Mouse (Mus musculus) adrenal gland, postnatal 25 days (tissue): ENCODE results near the gene Egfl8. TPM values are rescaled to one million over a fixed set of nuclear protein-coding genes. Genes with fewer than 3 reads are reported as not detected.

ENCODE experiments used
- DNase-seq: peaks from one replicate; pipeline ENCODE4 v3.0.0; 2021; ENCODE audit warnings: mixed read lengths
- total RNA-seq: library from RNA; stranded (reverse); gene quantifications from 2 replicates; pipeline ENCODE4 v1.2.3, GENCODE M21; 2021

Gene Egfl8
- total RNA-seq, 1 experiment from 2014 or later: 3.8 TPM

- DNase-seq: no peak
These were observed 32.5 kb upstream of the Egfl8 start for GRCm38 (mm10) chr17:34648141-34648890.

- peak; percentile 93 for DNase-seq
These were observed 31.4 kb upstream of the Egfl8 start, which contains the start of gene Atf6b for GRCm38 (mm10) chr17:34646906-34647787. Gene Atf6b (plus strand): TSS chr17:34647146.

GRCm38 (mm10) chr17:34645831-34646511 lies 30.2 kb upstream of the Egfl8 start:
- DNase-seq: no peak

GRCm38 (mm10) chr17:34645256-34645829 lies 29.6 kb upstream of the Egfl8 start:
- DNase-seq: no peak

GRCm38 (mm10) chr17:34644608-34645007 lies 28.8 kb upstream of the Egfl8 start, which contains the start of gene Fkbpl:
Gene Fkbpl (plus strand): TSS chr17:34644764.
- DNase-seq: peak; percentile 90

- DNase-seq: no peak
These were observed 28.2 kb upstream of the Egfl8 start for GRCm38 (mm10) chr17:34643944-34644343.

GRCm38 (mm10) chr17:34643379-34643778 lies 27.6 kb upstream of the Egfl8 start:
- DNase-seq: no peak

- DNase-seq: no peak
These were observed 26.2 kb upstream of the Egfl8 start for GRCm38 (mm10) chr17:34641945-34642344.

GRCm38 (mm10) chr17:34640778-34641601 lies 25.2 kb upstream of the Egfl8 start:
- no peak for DNase-seq

GRCm38 (mm10) chr17:34639461-34640255 lies 23.9 kb upstream of the Egfl8 start:
- DNase-seq: no peak

- no peak for DNase-seq
These were observed 21.7 kb upstream of the Egfl8 start for GRCm38 (mm10) chr17:34637459-34637858.

GRCm38 (mm10) chr17:34635671-34636070 lies 19.9 kb upstream of the Egfl8 start:
- no peak for DNase-seq

- peak; percentile 68 for DNase-seq
These were observed 16.5 kb upstream of the Egfl8 start for GRCm38 (mm10) chr17:34632261-34632691.

GRCm38 (mm10) chr17:34631647-34632046 lies 15.9 kb upstream of the Egfl8 start:
- no peak for DNase-seq

GRCm38 (mm10) chr17:34630761-34631301 lies 15.1 kb upstream of the Egfl8 start:
- DNase-seq: no peak

GRCm38 (mm10) chr17:34629796-34630603 lies 14.2 kb upstream of the Egfl8 start:
- DNase-seq: no peak

GRCm38 (mm10) chr17:34629221-34629751 lies 13.5 kb upstream of the Egfl8 start, which contains the start of gene Prrt1:
Gene Prrt1 (plus strand): TSS chr17:34629533.
- DNase-seq: no peak

GRCm38 (mm10) chr17:34628644-34628967 lies 12.8 kb upstream of the Egfl8 start:
- DNase-seq: no peak
